Mouse (Mus musculus) CD4-positive, CD25-positive, alpha-beta regulatory T cell, adult 2 months (primary cell): ENCODE results near the gene Il31ra.

Experiments
- DNase-seq: peaks from one replicate; pipeline ENCODE4 v3.0.0-alpha.2; 2012; ENCODE audit warnings: low read depth, low spot score

Gene Il31ra

GRCm38 (mm10) chr13:112508487-112508886, 85.7 kb downstream of the Il31ra start:
- no peak for DNase-seq

GRCm38 (mm10) chr13:112507691-112508090, 86.5 kb downstream of the Il31ra start:
- DNase-seq = peak; percentile 85

GRCm38 (mm10) chr13:112506766-112507165, 87.4 kb downstream of the Il31ra start:
- no peak for DNase-seq

GRCm38 (mm10) chr13:112505436-112505835, 88.7 kb downstream of the Il31ra start:
- DNase-seq = no peak

GRCm38 (mm10) chr13:112503846-112504245, 90.3 kb downstream of the Il31ra start:
- no peak for DNase-seq

- DNase-seq = no peak
Measured at GRCm38 (mm10) chr13:112500466-112500865, 93.7 kb downstream of the Il31ra start.

GRCm38 (mm10) chr13:112500027-112500426, 94.1 kb downstream of the Il31ra start:
- DNase-seq = no peak

GRCm38 (mm10) chr13:112494590-112494989, 99.6 kb downstream of the Il31ra start:
- DNase-seq = no peak

- DNase-seq = no peak
Measured at GRCm38 (mm10) chr13:112492285-112492678, 101.9 kb downstream of the Il31ra start.

- DNase-seq = no peak
Measured at GRCm38 (mm10) chr13:112491636-112492284, 102.4 kb downstream of the Il31ra start.

- no peak for DNase-seq
Measured at GRCm38 (mm10) chr13:112490036-112490435, 104.1 kb downstream of the Il31ra start.

GRCm38 (mm10) chr13:112486676-112487075, 107.5 kb downstream of the Il31ra start:
- DNase-seq = no peak

- no peak for DNase-seq
Measured at GRCm38 (mm10) chr13:112486236-112486635, 107.9 kb downstream of the Il31ra start.

- DNase-seq = no peak
Measured at GRCm38 (mm10) chr13:112483015-112483414, 111.1 kb downstream of the Il31ra start.

GRCm38 (mm10) chr13:112482525-112482924, 111.6 kb downstream of the Il31ra start:
- DNase-seq = no peak

GRCm38 (mm10) chr13:112479926-112480325, 114.2 kb downstream of the Il31ra start:
- DNase-seq = no peak

- DNase-seq = no peak
Measured at GRCm38 (mm10) chr13:112479032-112479431, 115.1 kb downstream of the Il31ra start.

- DNase-seq = peak; percentile 53
Measured at GRCm38 (mm10) chr13:112473757-112474755, 120.1 kb downstream of the Il31ra start.

GRCm38 (mm10) chr13:112472401-112473023, 121.6 kb downstream of the Il31ra start:
- peak; percentile 75 for DNase-seq

GRCm38 (mm10) chr13:112471201-112471600, 123.0 kb downstream of the Il31ra start:
- DNase-seq = no peak
